Mouse (Mus musculus): ENCODE measurements at regions not wholly inside any gene's neighbourhood (a gene's known extent, or its start where the extent isn't known, plus 50 kb on each side); places are given as distances from the start of the nearest gene placed in this dataset.
"Not testable (repeated sequence)": the region's sequence is repeated elsewhere in the genome, so short reads cannot be mapped to it uniquely, and the experiment has no call there.

GRCm38 (mm10) chr13:115825191-115825590 lies 484.3 kb downstream of the Isl1 start:
- no peaks in the 10 kb centered on the region for H3K36me3 ChIP-seq (ENCODE audit: control insufficient read depth, insufficient read depth, low read length)
- no peak overlapping the region for H3K4me3 ChIP-seq (ENCODE audit: low read depth, low read length)
- no peaks in the 10 kb centered on the region for H3K4me1 ChIP-seq (ENCODE audit: control insufficient read depth, insufficient read depth, low read length)
- peak; percentile 25 for DNase-seq (ENCODE audit: low spot score)
- H3K9ac ChIP-seq (ENCODE audit: low read length) = no peak overlapping the region
- 33% methylated on average over 6 of the region's 6 CpGs for WGBS
- no peaks in the 10 kb centered on the region for H3K27me3 ChIP-seq (ENCODE audit: control insufficient read depth, insufficient read depth, low read length)
- no peak overlapping the region for H3K4me2 ChIP-seq (ENCODE audit: low read depth, severe bottlenecking)
- H3K9me3 ChIP-seq (ENCODE audit: control insufficient read depth, low read length) = no peaks in the 10 kb centered on the region
- ATAC-seq (ENCODE audit: insufficient number of reproducible peaks, low FRiP score, low TSS enrichment, low read depth) = no peak
- H3K27ac ChIP-seq (replicated peaks; ENCODE audit: low read depth, low read length) = no peak overlapping the region

- H3K27ac ChIP-seq (replicated peaks; ENCODE audit: low read depth, low read length) = no peak overlapping the region
- no peak overlapping the region for H3K4me3 ChIP-seq (ENCODE audit: low read depth, low read length)
- no peaks in the 10 kb centered on the region for H3K27me3 ChIP-seq (ENCODE audit: control insufficient read depth, insufficient read depth, low read length)
- WGBS = 78% methylated on average over 1 of the region's 1 CpGs
- ATAC-seq (ENCODE audit: insufficient number of reproducible peaks, low FRiP score, low TSS enrichment, low read depth) = no peak
- H3K4me1 ChIP-seq (ENCODE audit: control insufficient read depth, insufficient read depth, low read length) = no peaks in the 10 kb centered on the region
- H3K9ac ChIP-seq (ENCODE audit: low read length) = no peak overlapping the region
- DNase-seq (ENCODE audit: low spot score) = no peak
- no peaks in the 10 kb centered on the region for H3K9me3 ChIP-seq (ENCODE audit: control insufficient read depth, low read length)
- no peak overlapping the region for H3K4me2 ChIP-seq (ENCODE audit: low read depth, severe bottlenecking)
- no peaks in the 10 kb centered on the region for H3K36me3 ChIP-seq (ENCODE audit: control insufficient read depth, insufficient read depth, low read length)
Measured at GRCm38 (mm10) chr13:115822527-115822926, 487.0 kb downstream of the Isl1 start.

GRCm38 (mm10) chr13:115814211-115814610 lies 495.3 kb downstream of the Isl1 start:
- ATAC-seq (ENCODE audit: insufficient number of reproducible peaks, low FRiP score, low TSS enrichment, low read depth) (no peak), DNase-seq (ENCODE audit: low spot score) (no peak)
- H3K27me3 ChIP-seq (ENCODE audit: control insufficient read depth, insufficient read depth, low read length) = no peaks in the 10 kb centered on the region
- H3K27ac ChIP-seq (replicated peaks; ENCODE audit: low read depth, low read length) = no peak overlapping the region
- no peaks in the 10 kb centered on the region for H3K9me3 ChIP-seq (ENCODE audit: control insufficient read depth, low read length)
- H3K9ac ChIP-seq (ENCODE audit: low read length) = no peak overlapping the region
- H3K4me2 ChIP-seq (ENCODE audit: low read depth, severe bottlenecking) = no peak overlapping the region
- no peaks in the 10 kb centered on the region for H3K36me3 ChIP-seq (ENCODE audit: control insufficient read depth, insufficient read depth, low read length)
- H3K4me3 ChIP-seq (ENCODE audit: low read depth, low read length) = no peak overlapping the region
- no peaks in the 10 kb centered on the region for H3K4me1 ChIP-seq (ENCODE audit: control insufficient read depth, insufficient read depth, low read length)
- 81% methylated on average over 2 of the region's 2 CpGs for WGBS

GRCm38 (mm10) chr13:115799294-115799693 lies 510.2 kb downstream of the Isl1 start:
- H3K9me3 ChIP-seq (ENCODE audit: control insufficient read depth, low read length) = no peaks in the 10 kb centered on the region
- no peak overlapping the region for H3K27ac ChIP-seq (replicated peaks; ENCODE audit: low read depth, low read length)
- no peak overlapping the region for H3K4me3 ChIP-seq (ENCODE audit: low read depth, low read length)
- no peaks in the 10 kb centered on the region for H3K27me3 ChIP-seq (ENCODE audit: control insufficient read depth, insufficient read depth, low read length)
- no peak overlapping the region for H3K4me2 ChIP-seq (ENCODE audit: low read depth, severe bottlenecking)
- no peak overlapping the region for H3K9ac ChIP-seq (ENCODE audit: low read length)
- H3K4me1 ChIP-seq (ENCODE audit: control insufficient read depth, insufficient read depth, low read length) = no peaks in the 10 kb centered on the region
- no peak for DNase-seq (ENCODE audit: low spot score)
- ATAC-seq (ENCODE audit: insufficient number of reproducible peaks, low FRiP score, low TSS enrichment, low read depth) = no peak
- 36% methylated on average over 2 of the region's 2 CpGs for WGBS
- no peaks in the 10 kb centered on the region for H3K36me3 ChIP-seq (ENCODE audit: control insufficient read depth, insufficient read depth, low read length)

GRCm38 (mm10) chr13:115751271-115751670 lies 558.2 kb downstream of the Isl1 start:
- no peak overlapping the region for H3K4me2 ChIP-seq (ENCODE audit: low read depth, severe bottlenecking)
- DNase-seq (ENCODE audit: low spot score) (no peak), ATAC-seq (ENCODE audit: insufficient number of reproducible peaks, low FRiP score, low TSS enrichment, low read depth) (no peak)
- H3K4me3 ChIP-seq (ENCODE audit: low read depth, low read length) = no peak overlapping the region
- H3K9me3 ChIP-seq (ENCODE audit: control insufficient read depth, low read length) = no peaks in the 10 kb centered on the region
- H3K36me3 ChIP-seq (ENCODE audit: control insufficient read depth, insufficient read depth, low read length) = no peaks in the 10 kb centered on the region
- H3K4me1 ChIP-seq (ENCODE audit: control insufficient read depth, insufficient read depth, low read length) = no peaks in the 10 kb centered on the region
- H3K27ac ChIP-seq (replicated peaks; ENCODE audit: low read depth, low read length) = no peak overlapping the region
- 66% methylated on average over 7 of the region's 7 CpGs for WGBS
- H3K9ac ChIP-seq (ENCODE audit: low read length) = no peak overlapping the region
- no peaks in the 10 kb centered on the region for H3K27me3 ChIP-seq (ENCODE audit: control insufficient read depth, insufficient read depth, low read length)

- H3K9me3 ChIP-seq (ENCODE audit: control insufficient read depth, low read length); H3K4me3 ChIP-seq (ENCODE audit: low read depth, low read length); H3K4me2 ChIP-seq (ENCODE audit: low read depth, severe bottlenecking); H3K27ac ChIP-seq (replicated peaks; ENCODE audit: low read depth, low read length); H3K36me3 ChIP-seq (ENCODE audit: control insufficient read depth, insufficient read depth, low read length); ATAC-seq (ENCODE audit: insufficient number of reproducible peaks, low FRiP score, low TSS enrichment, low read depth); DNase-seq (ENCODE audit: low spot score); H3K4me1 ChIP-seq (ENCODE audit: control insufficient read depth, insufficient read depth, low read length); H3K27me3 ChIP-seq (ENCODE audit: control insufficient read depth, insufficient read depth, low read length); H3K9ac ChIP-seq (ENCODE audit: low read length): not testable (repeated sequence)
- 93% methylated on average over 1 of the region's 1 CpGs for WGBS
Measured at GRCm38 (mm10) chr13:115742080-115742479, 567.4 kb downstream of the Isl1 start.

- H3K27ac ChIP-seq (replicated peaks; ENCODE audit: low read depth, low read length) = no peak overlapping the region
- 91% methylated on average over 5 of the region's 5 CpGs for WGBS
- no peaks in the 10 kb centered on the region for H3K4me1 ChIP-seq (ENCODE audit: control insufficient read depth, insufficient read depth, low read length)
- ATAC-seq (ENCODE audit: insufficient number of reproducible peaks, low FRiP score, low TSS enrichment, low read depth) (no peak), DNase-seq (ENCODE audit: low spot score) (no peak)
- no peak overlapping the region for H3K9ac ChIP-seq (ENCODE audit: low read length)
- H3K9me3 ChIP-seq (ENCODE audit: control insufficient read depth, low read length) = no peaks in the 10 kb centered on the region
- no peaks in the 10 kb centered on the region for H3K36me3 ChIP-seq (ENCODE audit: control insufficient read depth, insufficient read depth, low read length)
- H3K27me3 ChIP-seq (ENCODE audit: control insufficient read depth, insufficient read depth, low read length) = no peaks in the 10 kb centered on the region
- no peak overlapping the region for H3K4me3 ChIP-seq (ENCODE audit: low read depth, low read length)
- no peak overlapping the region for H3K4me2 ChIP-seq (ENCODE audit: low read depth, severe bottlenecking)
Measured at GRCm38 (mm10) chr13:115727986-115728385, 581.5 kb downstream of the Isl1 start.

GRCm38 (mm10) chr13:115725356-115725952 lies 584.0 kb downstream of the Isl1 start:
- Histone ChIP-seq H3K36me3 (ENCODE audit: control insufficient read depth, insufficient read depth, low read length) (no peaks in the 10 kb centered on the region), H3K4me3 (ENCODE audit: low read depth, low read length) (no peak overlapping the region), H3K4me1 (ENCODE audit: control insufficient read depth, insufficient read depth, low read length) (no peaks in the 10 kb centered on the region), H3K27me3 (ENCODE audit: control insufficient read depth, insufficient read depth, low read length) (no peaks in the 10 kb centered on the region), H3K9me3 (ENCODE audit: control insufficient read depth, low read length) (no peaks in the 10 kb centered on the region), H3K4me2 (ENCODE audit: low read depth, severe bottlenecking) (no peak overlapping the region), H3K9ac (ENCODE audit: low read length) (no peak overlapping the region), H3K27ac (replicated peaks; ENCODE audit: low read depth, low read length) (no peak overlapping the region)
- WGBS = 52% methylated on average over 5 of the region's 5 CpGs
- DNase-seq (ENCODE audit: low spot score) (no peak), ATAC-seq (ENCODE audit: insufficient number of reproducible peaks, low FRiP score, low TSS enrichment, low read depth) (no peak)

GRCm38 (mm10) chr13:115719276-115719675 lies 590.2 kb downstream of the Isl1 start:
- Histone ChIP-seq H3K27me3 (ENCODE audit: control insufficient read depth, insufficient read depth, low read length) (no peaks in the 10 kb centered on the region), H3K36me3 (ENCODE audit: control insufficient read depth, insufficient read depth, low read length) (no peaks in the 10 kb centered on the region), H3K9me3 (ENCODE audit: control insufficient read depth, low read length) (no peaks in the 10 kb centered on the region), H3K4me1 (ENCODE audit: control insufficient read depth, insufficient read depth, low read length) (no peaks in the 10 kb centered on the region), H3K27ac (replicated peaks; ENCODE audit: low read depth, low read length) (no peak overlapping the region), H3K9ac (ENCODE audit: low read length) (no peak overlapping the region), H3K4me2 (ENCODE audit: low read depth, severe bottlenecking) (no peak overlapping the region), H3K4me3 (ENCODE audit: low read depth, low read length) (no peak overlapping the region)
- DNase-seq (ENCODE audit: low spot score) = no peak
- ATAC-seq (ENCODE audit: insufficient number of reproducible peaks, low FRiP score, low TSS enrichment, low read depth) = no peak
- 89% methylated on average over 2 of the region's 2 CpGs for WGBS

All from limb, embryonic 11.5 days (tissue).